Mouse (Mus musculus): Measurements from ENCODE around the gene Olfr1513. TPM values are rescaled to one million over a fixed set of nuclear protein-coding genes. Genes with fewer than 3 reads are reported as not detected.
A peak's percentile ranks its signal among the peaks of the same experiment; 100 is the strongest.
"Not testable (repeated sequence)": the region's sequence is repeated elsewhere in the genome, so short reads cannot be mapped to it uniquely, and the experiment has no call there.

The Olfr1513 gene
- polyA plus RNA-seq, 1 experiment from 2014 or later = not detected

DNA sequence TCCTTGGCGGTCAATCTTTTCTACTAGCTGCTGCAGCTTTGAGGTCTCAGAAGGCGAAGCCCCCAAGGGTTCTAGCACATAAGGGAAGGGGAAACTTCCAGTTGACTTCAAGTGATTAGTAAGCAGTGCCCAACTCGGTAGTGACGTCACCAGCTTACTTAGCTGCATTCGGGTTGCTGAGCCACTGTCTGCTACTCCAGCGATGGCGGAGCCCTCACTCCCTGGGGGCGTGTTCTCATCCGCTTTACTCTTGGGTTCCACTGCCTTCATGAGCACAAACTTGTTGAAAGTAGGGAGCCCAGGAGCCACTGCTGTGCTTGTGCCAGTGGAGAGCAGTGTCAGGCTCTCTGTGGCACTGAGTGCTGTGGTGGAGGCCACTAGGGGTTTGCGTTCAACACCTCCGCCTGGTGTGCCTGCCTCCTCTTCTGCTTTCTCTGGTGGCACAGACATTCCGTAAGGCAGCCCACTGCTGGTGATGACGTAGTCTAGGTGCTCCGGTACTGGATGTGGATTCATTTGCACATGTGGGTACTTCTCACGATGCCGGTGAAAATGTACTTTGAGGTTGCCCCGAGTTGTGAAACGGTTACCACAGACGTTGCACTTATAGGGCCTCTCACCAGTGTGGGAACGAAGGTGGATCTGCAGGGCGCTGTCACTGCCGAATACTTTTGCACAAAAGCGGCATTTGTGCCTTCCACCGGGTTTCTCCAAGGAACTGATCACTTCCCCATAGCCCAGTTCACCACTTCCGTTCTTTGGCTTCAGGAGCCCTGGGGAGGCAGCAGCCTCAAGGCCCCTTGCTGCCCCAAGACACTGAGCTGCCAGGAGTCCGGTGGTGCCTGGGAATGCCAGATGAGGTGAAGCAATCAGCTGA is 42.0 kb downstream of the Olfr1513 start:
- Histone ChIP-seq H3K27me3 (replicated peaks; ENCODE audit: insufficient read depth, low read length) (no peaks in the 10 kb centered on the region), H3K4me3 (ENCODE audit: low read depth, low read length) (no peak overlapping the region), H3K27ac (ENCODE audit: low read length) (no peak overlapping the region), H3K36me3 (ENCODE audit: insufficient read depth, low read length) (no peaks in the 10 kb centered on the region), H3K9ac (replicated peaks; ENCODE audit: low read depth) (0 out of 2 replicates have a peak overlapping the region, but pooled peaks have one; percentile 71), H3K4me2 (replicated peaks; ENCODE audit: low read depth, low read length) (peak overlapping the region; percentile 89), H3K4me1 (ENCODE audit: insufficient read depth, low read depth, low read length) (no peaks in the 10 kb centered on the region), H3K9me3 (ENCODE audit: low read length) (no peaks in the 10 kb centered on the region)
- TF ChIP-seq CTCF (IDR thresholded peaks at IDR 0.05) = no peak
- TF ChIP-seq EP300 (IDR thresholded peaks at IDR 0.05) = no peak
- ATAC-seq (no peak), DNase-seq (ENCODE audit: low spot score) (no peak)
- WGBS = 81% methylated on average over 26 of the region's 26 CpGs

DNA sequence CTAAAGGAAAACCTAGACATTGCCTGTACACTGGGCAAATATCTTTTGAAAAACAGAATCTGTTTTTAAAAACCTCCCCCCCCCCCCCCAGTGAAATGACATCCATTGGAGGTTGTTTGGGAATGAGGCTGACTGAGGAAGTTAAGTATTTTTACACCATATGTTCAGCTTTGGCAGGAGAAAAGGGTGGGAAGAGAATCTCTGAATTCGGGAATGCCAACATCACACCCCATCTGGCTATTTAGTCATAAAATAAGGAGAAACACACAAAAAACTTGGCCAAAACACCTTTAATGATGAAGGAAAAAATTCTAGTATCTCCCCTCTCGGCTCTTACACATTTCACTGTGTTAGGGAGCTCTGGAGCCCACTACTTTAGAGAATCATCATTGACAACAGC is 45.3 kb downstream of the Olfr1513 start:
- 86% methylated on average over 2 of the region's 2 CpGs for WGBS
- Histone ChIP-seq H3K27ac (ENCODE audit: low read length) (no peak overlapping the region), H3K27me3 (replicated peaks; ENCODE audit: insufficient read depth, low read length) (no peaks in the 10 kb centered on the region), H3K9ac (replicated peaks; ENCODE audit: low read depth) (no peak overlapping the region), H3K4me3 (ENCODE audit: low read depth, low read length) (no peak overlapping the region), H3K4me1 (ENCODE audit: insufficient read depth, low read depth, low read length) (no peaks in the 10 kb centered on the region), H3K36me3 (ENCODE audit: insufficient read depth, low read length) (no peaks in the 10 kb centered on the region), H3K4me2 (replicated peaks; ENCODE audit: low read depth, low read length) (no peak overlapping the region), H3K9me3 (ENCODE audit: low read length) (no peaks in the 10 kb centered on the region)
- DNase-seq (ENCODE audit: low spot score) (no peak), ATAC-seq (no peak)
- TF ChIP-seq CTCF (IDR thresholded peaks at IDR 0.05) = no peak
- no peak for TF ChIP-seq EP300 (IDR thresholded peaks at IDR 0.05)

DNA sequence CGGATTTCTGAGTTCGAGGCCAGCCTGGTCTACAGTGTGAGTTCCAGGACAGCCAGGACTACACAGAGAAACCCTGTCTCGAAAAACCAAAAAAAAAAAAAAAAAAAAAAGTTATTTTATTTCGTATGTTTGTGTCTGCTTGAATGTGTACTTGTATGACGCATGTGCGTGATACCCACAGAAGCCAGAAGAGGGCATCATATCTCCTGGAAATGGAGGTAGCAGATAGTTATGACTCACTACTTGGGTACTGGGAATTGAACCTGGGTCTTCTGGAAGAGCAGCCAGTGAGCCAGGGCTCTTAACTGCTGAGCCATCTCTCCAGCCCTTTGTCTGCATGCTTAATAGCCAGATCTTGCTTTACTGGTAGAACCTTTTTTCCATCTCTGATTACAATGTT is 45.9 kb downstream of the Olfr1513 start:
- WGBS = 92% methylated on average over 5 of the region's 6 CpGs
- TF ChIP-seq CTCF (IDR thresholded peaks at IDR 0.05) = peak; percentile 34

DNA sequence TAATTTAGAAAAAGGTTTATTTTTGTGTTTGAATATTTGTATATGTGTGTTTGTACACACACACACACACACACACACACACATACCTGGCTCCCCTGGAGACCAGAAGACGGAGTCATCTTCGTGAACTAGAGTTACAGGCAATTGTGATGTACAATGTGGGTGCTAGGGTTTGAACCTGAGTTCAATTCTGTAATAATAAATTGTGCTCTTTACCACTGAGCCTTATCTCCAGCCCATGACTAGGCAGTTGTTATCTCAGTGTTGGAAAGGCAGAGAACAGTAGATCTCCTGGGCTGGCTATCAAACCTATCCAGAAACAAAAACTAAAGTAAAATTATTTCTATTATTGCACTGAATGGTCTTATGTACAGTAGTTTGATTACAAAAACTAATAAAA is 50.1 kb downstream of the Olfr1513 start:
- WGBS = 96% methylated on average over 2 of the region's 2 CpGs
- Histone ChIP-seq H3K27me3 (replicated peaks; ENCODE audit: insufficient read depth, low read length) (no peaks in the 10 kb centered on the region), H3K9me3 (ENCODE audit: low read length) (no peaks in the 10 kb centered on the region), H3K9ac (replicated peaks; ENCODE audit: low read depth) (no peak overlapping the region), H3K4me2 (replicated peaks; ENCODE audit: low read depth, low read length) (no peak overlapping the region), H3K4me3 (ENCODE audit: low read depth, low read length) (no peak overlapping the region), H3K4me1 (ENCODE audit: insufficient read depth, low read depth, low read length) (no peaks in the 10 kb centered on the region; the same call in 1 of the 2 replicates), H3K27ac (ENCODE audit: low read length) (no peak overlapping the region), H3K36me3 (ENCODE audit: insufficient read depth, low read length) (no peaks in the 10 kb centered on the region)
- DNase-seq (ENCODE audit: low spot score) (no peak), ATAC-seq (no peak)
- TF ChIP-seq EP300 (IDR thresholded peaks at IDR 0.05) = no peak
- no peak for TF ChIP-seq CTCF (IDR thresholded peaks at IDR 0.05)

More for the DNA sequence above, 45.9 kb downstream of the Olfr1513 start:
- not testable (repeated sequence) for H3K9ac ChIP-seq (replicated peaks; ENCODE audit: low read depth); H3K27ac ChIP-seq (ENCODE audit: low read length); H3K36me3 ChIP-seq (ENCODE audit: insufficient read depth, low read length); H3K27me3 ChIP-seq (replicated peaks; ENCODE audit: insufficient read depth, low read length); DNase-seq (ENCODE audit: low spot score); H3K4me2 ChIP-seq (replicated peaks; ENCODE audit: low read depth, low read length); H3K4me1 ChIP-seq (ENCODE audit: insufficient read depth, low read depth, low read length); ATAC-seq; H3K4me3 ChIP-seq (ENCODE audit: low read depth, low read length); H3K9me3 ChIP-seq (ENCODE audit: low read length)

GRCm38 (mm10) chr14:52304644-52305271 is 51.5 kb downstream of the Olfr1513 start, which contains the start of gene Mettl3:
TSS of gene Mettl3 (minus strand) at chr14:52305128.
- Histone ChIP-seq H3K27ac (ENCODE audit: low read length) (peak within 1 kb of the TSS; percentile 90), H3K36me3 (ENCODE audit: insufficient read depth, low read length) (peaks cover 7% of the 10 kb centered on the region), H3K4me1 (ENCODE audit: insufficient read depth, low read depth, low read length) (no peaks in the 10 kb centered on the region; the same call in 1 of the 2 replicates), H3K4me2 (replicated peaks; ENCODE audit: low read depth, low read length) (peak within 1 kb of the TSS; percentile 57), H3K9ac (replicated peaks; ENCODE audit: low read depth) (peak within 1 kb of the TSS; percentile 60), H3K4me3 (ENCODE audit: low read depth, low read length) (peak within 1 kb of the TSS; percentile 67), H3K9me3 (ENCODE audit: low read length) (no peaks in the 10 kb centered on the region), H3K27me3 (replicated peaks; ENCODE audit: insufficient read depth, low read length) (no peaks in the 10 kb centered on the region)
- under 1% methylated on average over 38 of the region's 46 CpGs for WGBS
- ATAC-seq (peak; percentile 98), DNase-seq (ENCODE audit: low spot score) (peak; percentile 98)
- peak; percentile 36 for TF ChIP-seq CTCF (IDR thresholded peaks at IDR 0.05)
- TF ChIP-seq EP300 (IDR thresholded peaks at IDR 0.05) = peak; percentile 65

DNA sequence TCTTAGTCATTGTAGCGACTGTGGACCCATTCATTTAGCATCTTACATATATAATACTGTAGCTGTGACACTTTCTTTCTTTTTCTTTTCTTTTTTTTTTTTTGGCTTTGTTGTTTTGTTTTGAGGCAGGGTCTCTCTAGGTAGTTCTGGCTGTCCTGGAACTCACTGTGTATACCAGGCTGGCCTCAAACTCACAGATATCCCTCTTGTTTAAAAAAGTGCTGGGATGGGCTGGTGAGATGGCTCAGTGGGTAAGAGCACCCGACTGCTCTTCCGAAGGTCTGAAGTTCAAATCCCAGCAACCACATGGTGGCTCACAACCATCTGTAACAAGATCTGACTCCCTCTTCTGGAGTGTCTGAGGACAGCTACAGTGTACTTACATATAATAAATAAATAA is 52.7 kb downstream of the Olfr1513 start:
- not testable (repeated sequence) for H3K4me3 ChIP-seq (ENCODE audit: low read depth, low read length); H3K9me3 ChIP-seq (ENCODE audit: low read length); H3K4me2 ChIP-seq (replicated peaks; ENCODE audit: low read depth, low read length); H3K9ac ChIP-seq (replicated peaks; ENCODE audit: low read depth); H3K27ac ChIP-seq (ENCODE audit: low read length); DNase-seq (ENCODE audit: low spot score); H3K27me3 ChIP-seq (replicated peaks; ENCODE audit: insufficient read depth, low read length); ATAC-seq; H3K4me1 ChIP-seq (ENCODE audit: insufficient read depth, low read depth, low read length)
- H3K36me3 ChIP-seq (ENCODE audit: insufficient read depth, low read length) = peaks cover 15% of the 10 kb centered on the region
- 89% methylated on average over 3 of the region's 3 CpGs for WGBS

Other genes starting within 250 kb of the Olfr1513 start
- 31.4 and 38.4 TPM in 2 replicates for gene Rpgrip1, start 245.7 kb downstream of the Olfr1513 start, polyA plus RNA-seq (2015; fragmentation: Nextera tagmentation; extraction: Ambion mirVana)
- 20.9 and 21.3 TPM in 2 replicates for gene Supt16, start 159.0 kb downstream of the Olfr1513 start, polyA plus RNA-seq (2015; fragmentation: Nextera tagmentation; extraction: Ambion mirVana)
- gene Chd8, start 98.6 kb downstream of the Olfr1513 start, polyA plus RNA-seq (2015; fragmentation: Nextera tagmentation; extraction: Ambion mirVana) = 17.6 and 19.2 TPM in 2 replicates
- gene Tox4, start 77.3 kb downstream of the Olfr1513 start, polyA plus RNA-seq (2015; fragmentation: Nextera tagmentation; extraction: Ambion mirVana) = 22.7 and 23.7 TPM in 2 replicates
- gene Rab2b, start 76.9 kb downstream of the Olfr1513 start, polyA plus RNA-seq (2015; fragmentation: Nextera tagmentation; extraction: Ambion mirVana) = 11.9 and 14.3 TPM in 2 replicates
- 19.6 and 19.9 TPM in 2 replicates for gene Mettl3, start 51.3 kb downstream of the Olfr1513 start, polyA plus RNA-seq (2015; fragmentation: Nextera tagmentation; extraction: Ambion mirVana)
- gene Sall2, start 27.6 kb downstream of the Olfr1513 start, polyA plus RNA-seq (2015; fragmentation: Nextera tagmentation; extraction: Ambion mirVana) = 3.8 and 4.1 TPM in 2 replicates
- gene Olfr1512, start 22.8 kb upstream of the Olfr1513 start, polyA plus RNA-seq (2015; fragmentation: Nextera tagmentation; extraction: Ambion mirVana) = not detected in 2 replicates
- gene Olfr1511, start 41.0 kb upstream of the Olfr1513 start, polyA plus RNA-seq (2015; fragmentation: Nextera tagmentation; extraction: Ambion mirVana) = not detected in 2 replicates
- not detected in 2 replicates for gene Olfr1510, start 58.0 kb upstream of the Olfr1513 start, polyA plus RNA-seq (2015; fragmentation: Nextera tagmentation; extraction: Ambion mirVana)
- not detected in 2 replicates for gene Olfr1509, start 86.6 kb upstream of the Olfr1513 start, polyA plus RNA-seq (2015; fragmentation: Nextera tagmentation; extraction: Ambion mirVana)
- not detected in 2 replicates for gene Olfr1508, start 111.1 kb upstream of the Olfr1513 start, polyA plus RNA-seq (2015; fragmentation: Nextera tagmentation; extraction: Ambion mirVana)
- not detected in 2 replicates for gene Olfr1507, start 139.3 kb upstream of the Olfr1513 start, polyA plus RNA-seq (2015; fragmentation: Nextera tagmentation; extraction: Ambion mirVana)

Measured in lung, postnatal 0 days (tissue).